Mouse (Mus musculus): ENCODE data around the gene Olfr711. TPM values are rescaled to one million over a fixed set of nuclear protein-coding genes. Genes with fewer than 3 reads are reported as not detected.

Gene Olfr711
- polyA plus RNA-seq, 1 experiment from 2014 or later = not detected

Other genes with a start within 250 kb of the Olfr711 start
- not detected in 2 replicates for gene Olfr697, start 233.0 kb downstream of the Olfr711 start, polyA plus RNA-seq (2015; fragmentation: Nextera tagmentation; extraction: Ambion mirVana)
- not detected in 2 replicates for gene Olfr698, start 220.1 kb downstream of the Olfr711 start, polyA plus RNA-seq (2015; fragmentation: Nextera tagmentation; extraction: Ambion mirVana)
- gene Olfr699, start 182.3 kb downstream of the Olfr711 start, polyA plus RNA-seq (2015; fragmentation: Nextera tagmentation; extraction: Ambion mirVana) = not detected in 2 replicates
- not detected in 2 replicates for gene Olfr700, start 166.6 kb downstream of the Olfr711 start, polyA plus RNA-seq (2015; fragmentation: Nextera tagmentation; extraction: Ambion mirVana)
- gene Olfr701, start 161.3 kb downstream of the Olfr711 start, polyA plus RNA-seq (2015; fragmentation: Nextera tagmentation; extraction: Ambion mirVana) = not detected in 2 replicates
- gene Olfr702, start 141.6 kb downstream of the Olfr711 start, polyA plus RNA-seq (2015; fragmentation: Nextera tagmentation; extraction: Ambion mirVana) = not detected in 2 replicates
- gene Olfr703, start 132.1 kb downstream of the Olfr711 start, polyA plus RNA-seq (2015; fragmentation: Nextera tagmentation; extraction: Ambion mirVana) = not detected in 2 replicates
- gene Olfr704, start 112.3 kb downstream of the Olfr711 start, polyA plus RNA-seq (2015; fragmentation: Nextera tagmentation; extraction: Ambion mirVana) = not detected in 2 replicates
- not detected in 2 replicates for gene Olfr705, start 98.6 kb downstream of the Olfr711 start, polyA plus RNA-seq (2015; fragmentation: Nextera tagmentation; extraction: Ambion mirVana)
- not detected in 2 replicates for gene Olfr706, start 87.3 kb downstream of the Olfr711 start, polyA plus RNA-seq (2015; fragmentation: Nextera tagmentation; extraction: Ambion mirVana)
- not detected in 2 replicates for gene Olfr707, start 74.2 kb downstream of the Olfr711 start, polyA plus RNA-seq (2015; fragmentation: Nextera tagmentation; extraction: Ambion mirVana)
- gene Olfr1532-ps1, start 67.5 kb downstream of the Olfr711 start, polyA plus RNA-seq (2015; fragmentation: Nextera tagmentation; extraction: Ambion mirVana) = not detected in 2 replicates
- not detected in 2 replicates for gene Olfr709-ps1, start 43.2 kb downstream of the Olfr711 start, polyA plus RNA-seq (2015; fragmentation: Nextera tagmentation; extraction: Ambion mirVana)
- not detected in 2 replicates for gene Olfr710, start 27.1 kb downstream of the Olfr711 start, polyA plus RNA-seq (2015; fragmentation: Nextera tagmentation; extraction: Ambion mirVana)
- not detected in 2 replicates for gene Olfr6, start 11.5 kb downstream of the Olfr711 start, polyA plus RNA-seq (2015; fragmentation: Nextera tagmentation; extraction: Ambion mirVana)
- not detected in 2 replicates for gene Olfr2, start 30.6 kb upstream of the Olfr711 start, polyA plus RNA-seq (2015; fragmentation: Nextera tagmentation; extraction: Ambion mirVana)
- not detected in 2 replicates for gene Olfr713, start 55.7 kb upstream of the Olfr711 start, polyA plus RNA-seq (2015; fragmentation: Nextera tagmentation; extraction: Ambion mirVana)
- gene Olfr714, start 95.5 kb upstream of the Olfr711 start, polyA plus RNA-seq (2015; fragmentation: Nextera tagmentation; extraction: Ambion mirVana) = not detected in 2 replicates
- not detected in 2 replicates for gene Olfr17, start 117.8 kb upstream of the Olfr711 start, polyA plus RNA-seq (2015; fragmentation: Nextera tagmentation; extraction: Ambion mirVana)
- not detected in 2 replicates for gene Olfr715b, start 134.9 kb upstream of the Olfr711 start, polyA plus RNA-seq (2015; fragmentation: Nextera tagmentation; extraction: Ambion mirVana)
- not detected in 2 replicates for gene Olfr715, start 155.6 kb upstream of the Olfr711 start, polyA plus RNA-seq (2015; fragmentation: Nextera tagmentation; extraction: Ambion mirVana)
- not detected in 2 replicates for gene Olfr716, start 162.9 kb upstream of the Olfr711 start, polyA plus RNA-seq (2015; fragmentation: Nextera tagmentation; extraction: Ambion mirVana)
- gene Nlrp14, start 191.5 kb upstream of the Olfr711 start, polyA plus RNA-seq (2015; fragmentation: Nextera tagmentation; extraction: Ambion mirVana) = not detected in 2 replicates
- not detected in 2 replicates for gene Rbmxl2, start 234.0 kb upstream of the Olfr711 start, polyA plus RNA-seq (2015; fragmentation: Nextera tagmentation; extraction: Ambion mirVana)

All from hindbrain, embryonic 16.5 days (tissue).